Mouse (Mus musculus): ENCODE results near the gene Rcc2. TPM values are rescaled to one million over a fixed set of nuclear protein-coding genes. Genes with fewer than 3 reads are reported as not detected.
A peak's percentile ranks its signal among the peaks of the same experiment; 100 is the strongest.

Gene Rcc2
- polyA plus RNA-seq, 1 experiment from 2014 or later = 18.9 TPM

DNA sequence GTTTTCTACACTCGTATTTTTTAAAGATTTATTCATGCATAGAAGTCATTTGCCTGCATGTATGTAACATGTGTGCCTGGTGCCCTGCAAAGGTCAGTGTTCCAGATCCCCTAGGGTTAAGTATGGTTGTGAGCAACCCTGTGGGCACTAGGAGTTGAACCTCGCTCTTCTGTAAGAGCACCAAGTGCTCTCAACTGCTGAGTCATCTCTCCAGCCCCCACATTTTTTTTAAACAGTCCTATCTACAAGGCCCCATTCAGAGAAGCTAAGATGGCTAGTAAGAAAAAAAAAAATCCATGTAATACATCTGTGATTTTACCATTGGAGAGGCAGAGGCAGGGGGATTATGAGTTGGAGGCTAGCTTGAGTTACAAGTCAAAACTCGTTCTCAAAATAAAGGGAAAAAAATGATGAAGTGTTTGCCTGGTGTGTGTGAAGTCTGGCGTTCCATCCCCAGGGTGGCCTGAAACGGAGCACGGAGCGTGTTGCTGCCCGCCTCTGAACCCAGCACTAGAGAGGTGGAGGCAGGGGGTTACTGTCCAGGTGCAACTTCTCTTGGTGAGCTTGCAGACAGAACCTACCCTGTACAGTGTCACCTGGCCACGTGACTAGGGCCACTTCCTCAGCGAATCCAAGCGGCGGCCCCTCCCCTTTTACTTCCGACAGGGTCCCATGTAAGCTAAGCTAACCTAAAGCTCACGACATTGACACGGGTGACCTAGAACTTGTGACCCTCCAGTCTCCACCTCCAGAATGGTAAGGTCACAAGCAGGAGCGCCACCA, 10.3 kb upstream of the Rcc2 start:
- H3K4me1 ChIP-seq (replicated peaks; ENCODE audit: control insufficient read depth, insufficient read depth) = no peaks in the 10 kb centered on the region
- no peak overlapping the region for H3K9ac ChIP-seq (ENCODE audit: low read length)
- no peaks in the 10 kb centered on the region for H3K9me3 ChIP-seq (ENCODE audit: control insufficient read depth, low read length)
- H3K4me3 ChIP-seq (ENCODE audit: low read depth, low read length) = no peak overlapping the region
- no peaks in the 10 kb centered on the region for H3K36me3 ChIP-seq (ENCODE audit: control insufficient read depth, insufficient read depth, low read length)
- no peaks in the 10 kb centered on the region for H3K27me3 ChIP-seq (ENCODE audit: control insufficient read depth, insufficient read depth, low read length)
- 45% methylated on average over 16 of the region's 16 CpGs for whole genome bisulfite sequencing
- DNase-seq (ENCODE audit: low spot score) = no peak
- H3K4me2 ChIP-seq (replicated peaks; ENCODE audit: low read depth) = 0 out of 2 replicates have a peak overlapping the region, but pooled peaks have one; percentile 14
- no peak for ATAC-seq (ENCODE audit: low FRiP score, low TSS enrichment)
- no peak for TF ChIP-seq CTCF (IDR thresholded peaks at IDR 0.05; ENCODE audit: low read depth)
- peak overlapping the region; percentile 45; the same call in 1 of the 2 replicates for H3K27ac ChIP-seq (replicated peaks)

DNA sequence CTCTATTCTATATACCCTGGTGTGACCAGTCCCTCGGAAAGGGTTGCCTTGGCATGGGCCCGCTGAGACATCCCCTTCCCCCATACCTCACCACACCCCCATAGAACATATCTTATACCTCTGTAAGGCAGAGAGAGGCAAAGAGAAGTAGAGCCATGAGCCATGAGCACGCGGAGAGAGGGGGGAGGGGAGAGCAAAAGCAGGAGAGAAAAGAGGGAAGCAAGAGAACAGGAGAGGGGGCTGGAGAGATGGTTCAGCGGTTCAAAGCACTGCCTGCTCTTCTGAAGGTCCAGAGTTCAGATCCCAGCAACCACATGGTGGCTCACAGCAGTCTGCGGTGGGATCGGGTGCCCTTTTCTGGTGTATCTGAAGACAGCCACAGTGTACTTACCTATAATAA, 8.9 kb upstream of the Rcc2 start:
- Histone ChIP-seq H3K27ac (replicated peaks) (no peak overlapping the region), H3K4me1 (replicated peaks; ENCODE audit: control insufficient read depth, insufficient read depth) (no peaks in the 10 kb centered on the region), H3K9ac (ENCODE audit: low read length) (no peak overlapping the region), H3K36me3 (ENCODE audit: control insufficient read depth, insufficient read depth, low read length) (no peaks in the 10 kb centered on the region), H3K4me3 (ENCODE audit: low read depth, low read length) (no peak overlapping the region), H3K27me3 (ENCODE audit: control insufficient read depth, insufficient read depth, low read length) (no peaks in the 10 kb centered on the region), H3K4me2 (replicated peaks; ENCODE audit: low read depth) (no peak overlapping the region), H3K9me3 (ENCODE audit: control insufficient read depth, low read length) (no peaks in the 10 kb centered on the region)
- no peak for DNase-seq (ENCODE audit: low spot score)
- 78% methylated on average over 7 of the region's 7 CpGs for WGBS
- TF ChIP-seq EP300 (optimal IDR thresholded peaks at IDR 0.05) (no peak), CTCF (IDR thresholded peaks at IDR 0.05; ENCODE audit: low read depth) (no peak)
- ATAC-seq (ENCODE audit: low FRiP score, low TSS enrichment) = no peak

GRCm38 (mm10) chr4:140693513-140693912, 6.8 kb upstream of the Rcc2 start:
- Histone ChIP-seq H3K4me3 (ENCODE audit: low read depth, low read length) (no peak overlapping the region), H3K9ac (ENCODE audit: low read length) (no peak overlapping the region), H3K9me3 (ENCODE audit: control insufficient read depth, low read length) (no peaks in the 10 kb centered on the region), H3K4me1 (replicated peaks; ENCODE audit: control insufficient read depth, insufficient read depth) (no peaks in the 10 kb centered on the region), H3K36me3 (ENCODE audit: control insufficient read depth, insufficient read depth, low read length) (no peaks in the 10 kb centered on the region), H3K4me2 (replicated peaks; ENCODE audit: low read depth) (no peak overlapping the region), H3K27ac (replicated peaks) (no peak overlapping the region), H3K27me3 (ENCODE audit: control insufficient read depth, insufficient read depth, low read length) (no peaks in the 10 kb centered on the region)
- ATAC-seq (ENCODE audit: low FRiP score, low TSS enrichment) (no peak), DNase-seq (ENCODE audit: low spot score) (no peak)
- TF ChIP-seq EP300 (optimal IDR thresholded peaks at IDR 0.05) (no peak), CTCF (IDR thresholded peaks at IDR 0.05; ENCODE audit: low read depth) (no peak)
- 69% methylated on average over 4 of the region's 4 CpGs for WGBS

DNA sequence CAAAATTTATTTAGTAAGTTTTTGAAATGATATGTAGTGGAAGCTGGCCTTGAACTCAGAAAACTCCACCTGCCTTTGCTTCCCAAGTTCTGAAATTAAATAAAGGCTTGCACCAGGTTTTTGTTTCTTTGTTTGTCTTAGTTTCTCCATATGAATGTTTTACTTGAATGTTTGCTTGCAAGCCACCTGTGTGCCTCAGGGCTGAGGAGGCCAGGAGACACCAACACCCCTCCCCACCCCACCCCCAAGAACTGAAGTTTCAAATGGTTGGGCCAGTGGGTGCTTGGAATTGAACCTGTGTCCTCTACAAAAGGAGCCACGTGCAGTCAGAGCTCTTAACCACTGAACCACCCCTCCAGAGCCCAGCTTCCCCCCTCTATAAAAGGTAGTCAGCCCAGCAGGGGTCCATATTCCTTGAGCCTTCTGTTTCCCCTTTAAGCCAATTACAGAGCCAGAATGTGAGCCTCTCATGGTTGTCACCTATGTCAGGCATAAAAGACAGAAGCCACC, 5.7 kb upstream of the Rcc2 start:
- H3K27ac ChIP-seq (replicated peaks) = no peak overlapping the region
- H3K9ac ChIP-seq (ENCODE audit: low read length) = no peak overlapping the region
- 44% methylated on average over 1 of the region's 1 CpGs for WGBS
- DNase-seq (ENCODE audit: low spot score) (no peak), ATAC-seq (ENCODE audit: low FRiP score, low TSS enrichment) (no peak)
- no peak for TF ChIP-seq CTCF (IDR thresholded peaks at IDR 0.05; ENCODE audit: low read depth)
- no peak for TF ChIP-seq EP300 (optimal IDR thresholded peaks at IDR 0.05)
- H3K36me3 ChIP-seq (ENCODE audit: control insufficient read depth, insufficient read depth, low read length) = no peaks in the 10 kb centered on the region
- H3K4me3 ChIP-seq (ENCODE audit: low read depth, low read length) = no peak overlapping the region
- H3K27me3 ChIP-seq (ENCODE audit: control insufficient read depth, insufficient read depth, low read length) = no peaks in the 10 kb centered on the region
- no peak overlapping the region for H3K4me2 ChIP-seq (replicated peaks; ENCODE audit: low read depth)
- no peaks in the 10 kb centered on the region for H3K4me1 ChIP-seq (replicated peaks; ENCODE audit: control insufficient read depth, insufficient read depth)
- no peaks in the 10 kb centered on the region for H3K9me3 ChIP-seq (ENCODE audit: control insufficient read depth, low read length)

- Histone ChIP-seq H3K27ac (replicated peaks) (no peak overlapping the region), H3K4me3 (ENCODE audit: low read depth, low read length) (no peak overlapping the region), H3K36me3 (ENCODE audit: control insufficient read depth, insufficient read depth, low read length) (no peaks in the 10 kb centered on the region), H3K9ac (ENCODE audit: low read length) (no peak overlapping the region), H3K27me3 (ENCODE audit: control insufficient read depth, insufficient read depth, low read length) (no peaks in the 10 kb centered on the region), H3K9me3 (ENCODE audit: control insufficient read depth, low read length) (no peaks in the 10 kb centered on the region), H3K4me1 (replicated peaks; ENCODE audit: control insufficient read depth, insufficient read depth) (no peaks in the 10 kb centered on the region), H3K4me2 (replicated peaks; ENCODE audit: low read depth) (no peak overlapping the region)
- 77% methylated on average over 7 of the region's 7 CpGs for WGBS
- ATAC-seq (ENCODE audit: low FRiP score, low TSS enrichment) = no peak
- DNase-seq (ENCODE audit: low spot score) = no peak
- TF ChIP-seq EP300 (optimal IDR thresholded peaks at IDR 0.05) = no peak
- TF ChIP-seq CTCF (IDR thresholded peaks at IDR 0.05; ENCODE audit: low read depth) = no peak
These were observed 5.2 kb upstream of the Rcc2 start for GRCm38 (mm10) chr4:140695146-140695545.
